Mouse (Mus musculus) lung, postnatal 0 days (tissue): ENCODE results near the gene Sspn.

Experiments used
- CTCF ChIP-seq: IDR thresholded peaks from 2 replicates; pipeline ENCODE4 v1.5.1; 2016; ENCODE audit warnings: antibody characterized with exemption, mild to moderate bottlenecking
- EP300 ChIP-seq: IDR thresholded peaks from 2 replicates; pipeline ENCODE4 v1.6.1; 2016; ENCODE audit warnings: antibody characterized with exemption, mild to moderate bottlenecking, control low read depth

DNA sequence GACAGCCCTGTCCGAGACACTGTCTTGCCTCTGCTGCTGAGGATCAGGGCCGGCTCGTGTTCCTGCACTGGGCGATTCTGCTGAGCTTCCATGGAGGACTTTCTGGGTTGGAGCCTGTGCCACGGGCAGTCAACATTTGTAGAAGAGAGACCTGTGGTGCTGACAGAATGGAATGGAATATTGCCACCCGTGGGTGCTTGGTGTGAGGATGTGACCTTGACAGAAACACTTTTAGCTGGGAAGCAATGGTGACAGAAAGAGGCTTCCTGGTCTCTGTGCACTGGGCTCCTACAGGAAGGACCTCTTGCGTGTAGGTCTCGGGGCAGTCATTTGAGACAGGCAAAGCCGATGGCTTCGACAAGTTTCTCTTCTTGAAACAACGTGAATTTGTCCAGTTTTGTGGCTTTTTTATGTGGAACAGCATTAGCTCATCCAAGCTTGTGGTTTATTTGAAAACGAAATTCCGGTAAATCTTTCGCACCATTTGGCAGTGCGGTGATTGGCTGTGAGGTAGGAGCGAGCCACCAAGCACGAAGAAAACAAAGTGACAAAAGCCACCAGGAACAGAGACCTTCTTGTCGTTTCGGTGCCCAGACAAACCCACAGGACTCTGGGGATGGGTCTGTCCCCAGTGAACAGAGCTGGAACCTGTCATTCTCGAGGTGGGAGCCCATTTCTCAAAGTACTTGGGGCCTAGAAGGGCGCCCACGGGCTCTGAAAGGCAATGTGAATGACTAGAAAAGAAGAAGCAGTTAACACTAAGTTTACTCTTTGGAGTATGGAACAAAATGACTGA lies 70.2 kb downstream of the Sspn start:
- TF ChIP-seq CTCF: no peak
- TF ChIP-seq EP300: no peak
